Mouse (Mus musculus) bone marrow, adult 2 months (tissue): ENCODE data around the gene Col7a1.

Experiments
- CTCF ChIP-seq: fragments of 200-500 bp; IDR thresholded peaks from 2 replicates; pipeline ENCODE4 v1.5.1; 2011; ENCODE audit warnings: low read length, control low read depth; ENCODE audit not compliant: control insufficient read depth, insufficient read depth
- POLR2A ChIP-seq: fragments of 200-500 bp; IDR thresholded peaks from 2 replicates; pipeline ENCODE4 v1.6.1; 2011; ENCODE audit warnings: low read depth, mild to moderate bottlenecking, control low read depth, low read length, borderline replicate concordance; ENCODE audit not compliant: control insufficient read depth

DNA sequence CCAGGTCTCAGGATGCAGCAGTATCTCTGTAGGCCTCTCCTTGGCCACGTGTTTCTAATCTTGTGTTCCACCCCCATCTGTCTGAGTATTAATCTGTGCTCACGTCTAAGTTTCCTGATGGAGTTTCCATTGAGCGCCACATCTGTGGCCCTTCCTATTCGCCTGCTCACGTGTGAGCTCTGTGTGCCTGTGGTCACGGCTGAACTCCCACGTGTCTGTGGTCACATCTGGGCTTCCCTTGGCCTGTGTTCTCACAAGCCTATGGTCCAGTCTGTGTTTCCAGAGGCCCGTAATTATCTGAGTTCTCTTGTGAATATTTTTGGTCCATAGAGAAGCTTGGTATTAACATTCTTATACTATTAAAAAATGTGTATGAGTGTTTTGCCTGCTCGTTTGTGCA, 23.1 kb downstream of the Col7a1 start:
- TF ChIP-seq CTCF: no peak
- no peak for TF ChIP-seq POLR2A
